Mouse (Mus musculus): ENCODE measurements around the gene Scml4. TPM values are rescaled to one million over a fixed set of nuclear protein-coding genes. Genes with fewer than 3 reads are reported as not detected.

Gene Scml4
- polyA plus RNA-seq, 1 experiment: 0.56 TPM

DNA sequence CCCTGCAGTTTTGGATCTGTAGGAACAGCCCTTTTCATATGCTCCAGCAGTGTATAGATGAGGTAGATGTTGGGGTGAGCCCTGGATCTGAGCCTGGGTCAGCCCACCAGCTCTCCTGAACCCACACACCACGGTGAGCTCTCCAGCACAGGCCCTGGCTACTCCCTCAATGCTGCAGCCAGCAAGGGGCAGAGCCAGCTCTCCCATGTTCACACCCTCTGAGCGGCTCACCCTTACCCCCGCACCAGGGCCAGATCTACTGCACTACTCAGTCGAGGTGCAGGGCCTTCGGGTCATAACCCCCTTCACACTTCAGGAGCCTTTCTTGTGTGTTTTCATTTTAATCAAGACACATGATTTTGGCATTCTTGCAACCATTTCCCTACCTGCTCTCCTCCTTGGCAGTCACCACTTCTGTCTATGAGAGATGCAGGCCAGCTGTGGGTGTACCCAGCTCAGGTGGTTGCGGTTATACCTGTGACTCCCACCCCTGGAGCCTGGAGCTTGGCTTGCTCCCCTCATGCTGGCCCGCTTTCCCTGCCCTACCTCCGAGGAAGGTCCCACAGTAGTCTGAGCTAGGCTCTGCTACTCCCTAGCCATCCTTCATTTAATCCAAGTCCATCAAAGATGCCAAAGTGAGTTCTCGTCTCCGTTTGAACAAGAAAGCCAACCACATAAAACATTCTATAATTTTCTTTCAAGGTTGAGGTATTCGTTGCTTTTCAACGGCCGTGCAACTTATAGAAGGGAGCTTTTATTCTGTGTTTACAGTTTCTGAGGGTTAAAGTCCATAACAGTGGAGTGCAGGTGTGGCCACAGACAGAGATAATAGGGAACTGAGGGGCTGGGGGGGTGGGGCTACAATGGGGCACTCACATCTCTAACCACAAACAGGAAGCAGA is 11.7 kb upstream of the Scml4 start:
- no peak overlapping the region for H3K27ac ChIP-seq (ENCODE audit: control insufficient read depth, insufficient read depth, low read depth, low read length)
- H3K36me3 ChIP-seq (ENCODE audit: control insufficient read depth, insufficient read depth, low read length): no peaks in the 10 kb centered on the region
- TF ChIP-seq POLR2A (IDR thresholded peaks at IDR 0.05; ENCODE audit: control insufficient read depth, low read depth, low read length): no peak
- TF ChIP-seq CTCF (IDR thresholded peaks at IDR 0.05; ENCODE audit: control insufficient read depth, insufficient read depth, insufficient replicate concordance, low read depth, low read length): no peak
- H3K27me3 ChIP-seq (ENCODE audit: control insufficient read depth, insufficient read depth, low read length): no peaks in the 10 kb centered on the region
- peak overlapping the region; percentile 11; the same call in 1 of the 2 replicates for H3K4me3 ChIP-seq (ENCODE audit: control insufficient read depth, low read depth, low read length)
- peaks cover 17% of the 10 kb centered on the region for H3K4me1 ChIP-seq (ENCODE audit: control insufficient read depth, insufficient read depth, low read length)

DNA sequence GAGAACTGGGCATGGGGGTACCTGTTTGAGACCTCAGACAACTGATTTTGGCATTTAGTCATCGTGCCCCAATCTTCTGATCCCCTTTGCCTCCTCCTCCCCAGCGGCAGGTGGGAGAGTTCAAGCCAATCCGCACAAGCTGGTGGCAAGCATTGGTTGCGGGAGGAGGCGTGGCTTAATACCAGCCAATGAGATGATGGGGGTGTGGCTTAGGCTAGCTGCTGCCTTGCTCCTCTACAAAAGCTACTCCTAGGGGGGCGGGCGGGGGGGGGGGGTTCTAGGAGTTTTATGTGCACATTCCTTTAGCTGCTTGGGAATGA is 11.1 kb upstream of the Scml4 start:
- Histone ChIP-seq H3K4me3 (ENCODE audit: control insufficient read depth, low read depth, low read length) (peak overlapping the region; percentile 53; the same call in 1 of the 2 replicates), H3K27ac (ENCODE audit: control insufficient read depth, insufficient read depth, low read depth, low read length) (no peak overlapping the region), H3K27me3 (ENCODE audit: control insufficient read depth, insufficient read depth, low read length) (no peaks in the 10 kb centered on the region), H3K36me3 (ENCODE audit: control insufficient read depth, insufficient read depth, low read length) (no peaks in the 10 kb centered on the region), H3K4me1 (ENCODE audit: control insufficient read depth, insufficient read depth, low read length) (peaks cover 17% of the 10 kb centered on the region)
- TF ChIP-seq POLR2A (IDR thresholded peaks at IDR 0.05; ENCODE audit: control insufficient read depth, low read depth, low read length) (no peak; the same call in 1 of the 2 replicates), CTCF (IDR thresholded peaks at IDR 0.05; ENCODE audit: control insufficient read depth, insufficient read depth, insufficient replicate concordance, low read depth, low read length) (no peak)

DNA sequence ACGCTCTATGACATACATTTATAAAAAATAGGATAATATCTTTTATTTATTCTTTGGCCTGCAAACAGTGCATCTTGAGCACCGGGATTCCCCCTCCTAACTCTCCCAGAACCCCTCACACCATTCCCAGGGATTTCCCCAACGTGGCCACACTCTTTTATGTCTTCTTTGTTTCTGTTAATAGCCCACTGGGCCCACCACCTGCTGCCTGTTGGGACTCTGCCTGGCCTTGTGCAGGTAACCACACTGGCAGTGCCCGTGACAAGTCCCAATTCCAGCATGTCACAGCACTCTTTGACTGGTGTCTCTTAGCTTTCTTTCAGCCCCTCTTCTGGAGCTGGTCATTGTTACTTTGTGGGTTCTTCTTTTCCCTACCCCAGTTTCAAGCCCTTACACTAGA is 5.3 kb upstream of the Scml4 start:
- Histone ChIP-seq H3K4me1 (ENCODE audit: control insufficient read depth, insufficient read depth, low read length) (peaks cover 7% of the 10 kb centered on the region), H3K27me3 (ENCODE audit: control insufficient read depth, insufficient read depth, low read length) (no peaks in the 10 kb centered on the region), H3K4me3 (ENCODE audit: control insufficient read depth, low read depth, low read length) (no peak overlapping the region), H3K36me3 (ENCODE audit: control insufficient read depth, insufficient read depth, low read length) (no peaks in the 10 kb centered on the region), H3K27ac (ENCODE audit: control insufficient read depth, insufficient read depth, low read depth, low read length) (no peak overlapping the region)
- TF ChIP-seq CTCF (IDR thresholded peaks at IDR 0.05; ENCODE audit: control insufficient read depth, insufficient read depth, insufficient replicate concordance, low read depth, low read length) (no peak), POLR2A (IDR thresholded peaks at IDR 0.05; ENCODE audit: control insufficient read depth, low read depth, low read length) (no peak)

DNA sequence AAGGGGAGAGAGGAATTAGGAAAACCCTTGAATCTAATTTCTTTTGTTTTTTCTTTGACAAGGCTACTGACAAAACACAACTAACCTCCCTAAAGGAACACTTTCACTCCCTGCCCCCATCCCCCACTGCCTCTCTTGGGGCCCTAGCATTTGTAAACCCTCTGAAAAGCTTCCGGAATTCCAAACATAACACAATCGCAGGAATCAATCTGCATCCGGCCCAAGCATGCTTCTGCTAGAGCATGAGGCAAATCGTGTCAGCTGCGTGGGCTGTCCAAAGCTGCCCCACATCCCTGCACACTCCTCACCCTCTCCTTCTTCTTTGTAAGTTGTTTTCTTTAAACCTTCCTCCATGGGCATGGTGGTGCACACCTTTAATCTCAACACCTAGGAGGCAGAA is 4.9 kb upstream of the Scml4 start:
- Histone ChIP-seq H3K36me3 (ENCODE audit: control insufficient read depth, insufficient read depth, low read length) (no peaks in the 10 kb centered on the region), H3K27me3 (ENCODE audit: control insufficient read depth, insufficient read depth, low read length) (no peaks in the 10 kb centered on the region), H3K4me1 (ENCODE audit: control insufficient read depth, insufficient read depth, low read length) (peaks cover 7% of the 10 kb centered on the region), H3K27ac (ENCODE audit: control insufficient read depth, insufficient read depth, low read depth, low read length) (no peak overlapping the region), H3K4me3 (ENCODE audit: control insufficient read depth, low read depth, low read length) (no peak overlapping the region)
- TF ChIP-seq CTCF (IDR thresholded peaks at IDR 0.05; ENCODE audit: control insufficient read depth, insufficient read depth, insufficient replicate concordance, low read depth, low read length): no peak

DNA sequence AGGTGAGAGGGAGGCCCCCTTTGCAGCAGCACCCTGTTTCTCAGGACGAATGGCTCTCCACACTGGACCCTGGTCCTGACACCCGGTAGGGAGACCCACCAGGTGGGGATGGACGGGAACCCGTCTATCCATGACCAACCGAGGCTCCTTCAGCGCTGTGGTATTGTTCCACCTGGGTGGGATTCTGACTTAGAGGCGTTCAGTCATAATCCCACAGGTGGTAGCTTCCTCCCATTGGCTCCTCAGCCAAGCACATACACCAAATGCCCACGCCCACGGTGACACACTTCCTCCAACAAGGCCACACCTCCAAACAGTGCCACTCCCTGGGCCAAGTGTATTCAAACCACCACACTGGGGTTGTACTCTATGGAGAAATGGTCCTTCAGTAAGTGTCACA is 3.6 kb upstream of the Scml4 start:
- H3K4me1 ChIP-seq (ENCODE audit: control insufficient read depth, insufficient read depth, low read length): no peaks in the 10 kb centered on the region; the same call in 1 of the 2 replicates
- peak overlapping the region; percentile 5; the same call in 1 of the 2 replicates for H3K4me3 ChIP-seq (ENCODE audit: control insufficient read depth, low read depth, low read length)
- no peak for TF ChIP-seq CTCF (IDR thresholded peaks at IDR 0.05; ENCODE audit: control insufficient read depth, insufficient read depth, insufficient replicate concordance, low read depth, low read length)
- no peak for TF ChIP-seq POLR2A (IDR thresholded peaks at IDR 0.05; ENCODE audit: control insufficient read depth, low read depth, low read length)
- H3K27me3 ChIP-seq (ENCODE audit: control insufficient read depth, insufficient read depth, low read length): no peaks in the 10 kb centered on the region
- no peaks in the 10 kb centered on the region for H3K36me3 ChIP-seq (ENCODE audit: control insufficient read depth, insufficient read depth, low read length)
- H3K27ac ChIP-seq (ENCODE audit: control insufficient read depth, insufficient read depth, low read depth, low read length): no peak overlapping the region

DNA sequence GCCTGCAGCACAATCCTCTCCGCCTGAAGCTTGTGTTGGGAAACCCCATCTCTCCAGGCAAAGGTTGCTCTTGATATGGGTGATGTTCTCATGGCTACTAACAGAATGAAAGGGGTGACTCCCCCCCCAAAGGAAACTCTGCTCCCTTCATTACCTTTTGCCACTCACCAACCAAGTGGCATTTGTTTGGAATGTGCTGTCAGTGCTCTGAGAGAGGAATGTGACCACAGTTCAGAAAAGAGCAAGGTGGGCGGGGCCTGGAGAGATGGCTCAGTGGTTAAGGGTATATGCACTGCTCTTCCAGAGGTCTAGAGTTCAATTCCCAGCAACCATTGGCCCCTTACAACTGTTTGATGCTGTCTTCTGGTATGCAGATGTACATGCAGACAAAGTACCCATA is 3.1 kb upstream of the Scml4 start:
- no peak overlapping the region for H3K27ac ChIP-seq (ENCODE audit: control insufficient read depth, insufficient read depth, low read depth, low read length)
- H3K4me3 ChIP-seq (ENCODE audit: control insufficient read depth, low read depth, low read length): no peak overlapping the region
- no peaks in the 10 kb centered on the region for H3K27me3 ChIP-seq (ENCODE audit: control insufficient read depth, insufficient read depth, low read length)
- no peaks in the 10 kb centered on the region for H3K4me1 ChIP-seq (ENCODE audit: control insufficient read depth, insufficient read depth, low read length)
- TF ChIP-seq POLR2A (IDR thresholded peaks at IDR 0.05; ENCODE audit: control insufficient read depth, low read depth, low read length) (no peak), CTCF (IDR thresholded peaks at IDR 0.05; ENCODE audit: control insufficient read depth, insufficient read depth, insufficient replicate concordance, low read depth, low read length) (no peak)
- H3K36me3 ChIP-seq (ENCODE audit: control insufficient read depth, insufficient read depth, low read length): no peaks in the 10 kb centered on the region

DNA sequence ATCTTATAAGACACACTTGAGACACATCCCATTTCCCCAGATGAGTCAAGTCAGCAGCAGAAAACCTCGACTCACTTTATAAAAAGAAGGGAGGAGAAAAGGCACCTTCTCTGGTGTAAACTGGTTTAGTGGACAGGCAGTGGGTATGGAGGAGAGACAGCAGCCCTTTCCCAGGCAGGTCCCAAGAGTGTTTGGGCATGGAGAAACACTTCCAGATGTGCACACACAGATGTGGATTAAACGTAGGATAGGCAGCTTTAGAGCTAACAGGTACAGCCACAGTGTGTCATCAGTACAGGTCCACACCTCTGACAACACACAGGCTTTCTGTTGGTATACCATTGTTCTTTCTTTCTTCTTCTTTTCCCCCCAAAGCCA is 400 bp upstream of the Scml4 start:
- Histone ChIP-seq H3K27ac (ENCODE audit: control insufficient read depth, insufficient read depth, low read depth, low read length) (no peak overlapping the region), H3K4me1 (ENCODE audit: control insufficient read depth, insufficient read depth, low read length) (no peaks in the 10 kb centered on the region; the same call in 1 of the 2 replicates), H3K36me3 (ENCODE audit: control insufficient read depth, insufficient read depth, low read length) (no peaks in the 10 kb centered on the region), H3K4me3 (ENCODE audit: control insufficient read depth, low read depth, low read length) (peak overlapping the region; percentile 78), H3K27me3 (ENCODE audit: control insufficient read depth, insufficient read depth, low read length) (no peaks in the 10 kb centered on the region)
- TF ChIP-seq POLR2A (IDR thresholded peaks at IDR 0.05; ENCODE audit: control insufficient read depth, low read depth, low read length) (no peak), CTCF (IDR thresholded peaks at IDR 0.05; ENCODE audit: control insufficient read depth, insufficient read depth, insufficient replicate concordance, low read depth, low read length) (no peak)
